Mouse (Mus musculus) adrenal gland, postnatal 36 days (tissue): ENCODE results near the gene Zfp978. TPM values are rescaled to one million over a fixed set of nuclear protein-coding genes. Genes with fewer than 3 reads are reported as not detected.
"Not testable (repeated sequence)": the region's sequence is repeated elsewhere in the genome, so short reads cannot be mapped to it uniquely, and the experiment has no call there.

ENCODE experiments used
- DNase-seq, 2 experiments: peaks; one replicate each; pipeline ENCODE4 v3.0.0; 2021; ENCODE audit warnings: mixed read lengths in 1 of 2
- total RNA-seq, 2 experiments: library from RNA; stranded (reverse); gene quantifications; 2 replicates each; pipeline ENCODE4 v1.2.3; 2021

The Zfp978 gene
- total RNA-seq, 2 experiments from 2014 or later, result 0.33 TPM; not detected in 1

DNA sequence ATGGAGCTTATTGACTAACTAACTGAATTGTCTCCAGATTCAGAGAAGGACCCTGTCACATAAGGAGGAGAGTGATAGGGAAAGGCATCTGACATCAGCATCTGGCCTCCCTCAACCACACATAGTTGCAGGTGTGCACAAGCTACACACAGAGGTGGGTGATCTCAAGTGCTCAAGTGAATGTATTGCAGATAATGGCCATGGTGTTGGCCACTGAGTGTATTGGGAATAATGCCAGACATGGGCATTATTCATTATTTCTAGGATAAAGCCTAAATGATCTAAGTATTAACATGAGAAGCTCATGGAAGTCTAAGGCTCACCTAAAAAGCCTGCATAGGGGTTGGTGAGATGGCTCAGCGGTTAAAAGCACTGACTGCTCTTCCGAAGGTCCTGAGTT is 10.6 kb upstream of the Zfp978 start:
- DNase-seq, result not testable (repeated sequence)

DNA sequence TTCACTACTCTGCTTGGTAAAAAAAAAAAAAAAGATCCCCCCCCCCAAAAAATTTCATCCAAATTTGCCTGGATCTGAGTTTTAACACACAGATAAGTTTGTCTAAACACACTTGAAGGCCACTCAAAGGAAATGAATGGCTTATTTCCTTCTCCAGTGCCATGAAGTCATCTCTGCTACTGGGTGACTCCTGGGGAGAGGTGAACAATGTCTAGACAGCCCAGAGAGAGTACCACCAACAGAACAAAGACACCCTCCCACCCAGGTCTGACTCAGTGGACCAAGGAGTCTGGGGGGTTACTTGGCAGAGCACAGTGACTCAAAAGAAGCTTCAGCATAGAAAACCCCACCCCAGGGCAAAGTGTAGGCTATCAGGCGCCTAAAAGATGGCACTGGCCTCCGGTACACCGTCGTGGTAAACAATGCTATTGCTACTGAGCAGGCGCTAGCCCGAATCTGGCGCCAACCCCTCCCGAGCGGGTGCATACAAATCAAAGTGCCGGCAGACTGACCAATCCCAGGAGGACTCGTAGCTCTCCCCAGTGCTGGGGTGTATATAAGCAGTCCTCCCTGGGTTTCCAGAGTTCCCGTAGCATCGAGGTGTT is 9.6 kb upstream of the Zfp978 start:
- not testable (repeated sequence) for DNase-seq

DNA sequence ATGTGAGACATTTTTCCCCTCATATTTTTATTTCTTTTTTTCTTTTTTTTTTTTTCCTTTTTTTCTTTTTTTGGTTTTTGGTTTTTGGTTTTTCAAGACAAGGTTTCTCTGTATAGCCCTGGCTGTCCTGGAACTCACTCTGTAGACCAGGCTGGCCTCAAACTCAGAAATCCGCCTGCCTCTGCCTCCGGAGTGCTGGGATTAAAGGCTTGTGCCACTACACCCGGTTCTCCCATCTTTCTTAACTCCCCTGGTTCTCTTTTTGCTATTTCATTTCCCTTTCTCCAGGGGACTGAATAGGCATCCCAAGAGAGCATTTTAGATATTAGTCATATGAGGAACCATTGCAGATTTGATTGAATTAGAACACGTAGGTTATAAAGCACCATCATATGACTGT is 7.5 kb upstream of the Zfp978 start:
- DNase-seq, result not testable (repeated sequence)

DNA sequence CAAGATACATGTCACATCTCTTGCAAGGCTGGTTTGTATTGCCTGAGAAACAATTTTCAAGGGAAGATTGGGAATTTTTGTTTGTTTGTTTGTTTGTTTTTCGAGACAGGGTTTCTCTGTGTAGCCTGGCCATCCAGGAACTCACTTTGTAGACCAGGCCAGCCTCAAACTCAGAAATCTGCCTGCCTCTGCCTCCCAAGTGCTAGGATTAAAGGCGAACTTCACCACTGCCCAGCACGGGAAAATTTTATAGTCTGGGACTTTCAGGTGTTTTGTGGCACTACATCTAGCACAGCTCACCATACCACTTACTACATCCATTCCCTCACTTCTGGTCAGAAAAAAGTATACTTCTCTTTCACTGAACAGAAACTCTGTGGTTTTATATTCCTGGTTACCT is 5.1 kb upstream of the Zfp978 start:
- DNase-seq, result not testable (repeated sequence)

DNA sequence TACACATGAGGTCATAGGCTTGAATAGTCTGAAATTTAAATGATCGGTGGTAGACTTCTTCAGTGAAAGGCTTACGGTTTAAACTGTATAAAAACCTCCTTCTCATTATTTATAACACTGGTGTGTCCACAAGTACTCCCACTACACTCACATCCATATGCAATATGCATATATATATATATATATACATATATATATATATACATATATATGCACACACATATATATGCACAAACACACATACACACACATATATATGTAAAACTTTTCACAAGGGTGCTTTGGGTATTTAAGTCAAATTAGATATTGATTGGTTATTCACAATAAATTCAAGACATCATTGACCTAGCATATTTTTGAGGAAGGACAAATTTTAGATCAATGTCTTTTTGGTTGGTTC is 3.9 kb upstream of the Zfp978 start:
- DNase-seq, result not testable (repeated sequence)

DNA sequence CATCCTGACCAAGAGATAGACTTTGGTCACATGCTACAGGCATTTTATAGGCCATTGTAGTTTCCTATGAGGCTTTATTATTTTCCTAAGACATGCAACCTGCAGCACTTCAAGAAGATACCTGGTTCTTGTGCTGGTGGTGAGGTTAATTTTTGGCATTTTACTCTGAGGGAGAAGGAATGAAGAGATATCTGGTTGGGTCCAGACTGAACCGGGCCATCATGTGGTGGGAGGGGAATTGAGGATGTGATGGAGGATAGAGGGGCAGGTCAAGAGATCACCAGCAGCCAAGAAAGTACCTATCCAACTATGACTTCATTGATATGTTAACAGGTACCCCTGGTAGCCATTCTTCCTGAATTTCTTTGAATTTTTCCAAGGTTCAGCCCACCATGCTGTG is 769 bp downstream of the Zfp978 start:
- not testable (repeated sequence) for DNase-seq

DNA sequence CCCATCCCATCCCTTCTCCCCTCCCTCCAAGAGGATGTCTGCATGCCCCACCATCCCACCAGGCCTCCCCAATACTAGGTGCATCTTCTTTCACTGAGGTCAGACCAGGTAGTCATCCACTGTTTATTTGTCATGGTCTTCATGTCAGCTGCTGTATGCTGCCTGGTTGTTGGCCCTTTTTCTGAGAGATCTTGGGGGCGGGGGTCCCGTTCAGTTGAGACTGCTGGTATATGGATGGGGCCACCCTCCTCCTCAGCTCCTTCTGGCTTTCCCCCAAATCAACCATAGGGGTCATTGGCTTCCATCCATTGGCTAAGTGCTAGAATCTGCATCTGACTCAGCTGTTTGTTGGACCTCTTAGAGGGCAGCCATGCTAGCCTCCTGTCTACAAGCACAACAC is 8.5 kb downstream of the Zfp978 start:
- DNase-seq, result not testable (repeated sequence)

DNA sequence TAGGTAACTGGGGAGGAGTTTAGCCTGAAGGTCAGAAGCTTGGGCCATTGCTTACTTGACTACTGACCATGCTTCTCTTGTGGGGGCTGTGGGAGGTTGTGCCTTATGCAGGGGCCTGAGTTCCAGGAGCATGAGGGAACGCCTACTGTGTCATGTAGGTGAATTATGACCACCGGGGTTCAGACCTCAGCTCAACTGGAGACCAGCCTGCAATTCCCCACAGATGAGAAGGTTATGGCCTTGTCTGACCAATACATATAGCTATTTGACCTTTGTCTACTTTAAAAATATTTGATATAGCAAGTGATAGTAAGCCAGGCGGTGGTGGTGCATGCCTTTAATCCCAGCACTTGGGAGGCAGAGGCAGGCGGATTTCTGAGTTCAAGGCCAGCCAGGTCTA is 22.1 kb downstream of the Zfp978 start:
- DNase-seq, result not testable (repeated sequence)

DNA sequence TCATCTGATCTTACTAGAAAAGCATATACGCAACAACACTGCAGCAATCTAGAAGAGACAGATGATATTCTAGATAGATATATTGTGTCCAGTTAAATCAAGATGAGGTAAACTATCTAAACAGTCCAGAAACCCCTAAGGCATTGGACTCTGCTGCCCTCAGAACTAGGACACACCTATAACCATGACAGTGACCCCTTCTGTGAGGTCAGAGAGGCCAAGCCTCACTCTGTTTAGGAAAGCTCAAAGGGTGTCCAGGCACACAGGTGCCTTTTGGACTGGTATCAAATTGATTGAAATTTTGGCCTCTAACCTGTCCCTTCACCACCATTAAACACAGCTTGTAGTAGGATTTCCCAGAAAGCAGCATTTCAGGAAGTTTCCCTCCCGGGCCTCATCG is 36.1 kb downstream of the Zfp978 start:
- DNase-seq, result not testable (repeated sequence)

DNA sequence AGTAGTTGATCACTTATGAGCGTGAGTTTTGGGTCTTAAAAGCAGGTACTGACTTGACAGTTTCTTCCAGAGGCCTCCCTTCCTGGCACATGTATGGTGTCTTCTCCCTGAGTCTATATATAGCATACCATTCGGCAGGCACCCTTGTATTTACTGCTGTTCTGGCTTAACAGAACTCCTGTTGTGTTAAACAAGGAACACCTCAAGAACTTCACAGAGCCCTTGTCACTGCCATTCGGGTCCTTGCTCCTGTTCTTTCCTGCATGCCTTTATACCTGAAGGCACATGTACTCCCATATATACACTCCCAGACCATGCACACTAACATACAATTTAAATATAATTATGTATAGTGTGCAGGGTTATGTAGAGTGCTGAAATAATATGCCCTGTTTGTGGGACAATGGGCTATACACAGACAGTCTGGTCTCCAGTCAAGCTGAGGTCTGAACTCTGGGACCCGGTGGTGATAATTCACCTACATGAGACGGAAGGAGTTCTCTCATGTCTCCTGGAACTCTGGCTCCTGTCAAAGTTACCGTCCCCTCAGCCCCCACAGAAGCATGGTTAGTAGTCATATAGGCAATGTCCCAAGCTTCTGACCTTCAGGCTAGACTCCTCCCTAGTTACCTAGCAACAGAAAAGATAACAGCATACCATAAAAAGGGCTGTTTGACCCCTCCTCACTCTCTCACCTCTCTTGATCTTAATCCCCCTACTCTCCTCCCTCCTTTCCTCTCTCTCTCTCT is 37.0 kb downstream of the Zfp978 start:
- DNase-seq, result not testable (repeated sequence)

DNA sequence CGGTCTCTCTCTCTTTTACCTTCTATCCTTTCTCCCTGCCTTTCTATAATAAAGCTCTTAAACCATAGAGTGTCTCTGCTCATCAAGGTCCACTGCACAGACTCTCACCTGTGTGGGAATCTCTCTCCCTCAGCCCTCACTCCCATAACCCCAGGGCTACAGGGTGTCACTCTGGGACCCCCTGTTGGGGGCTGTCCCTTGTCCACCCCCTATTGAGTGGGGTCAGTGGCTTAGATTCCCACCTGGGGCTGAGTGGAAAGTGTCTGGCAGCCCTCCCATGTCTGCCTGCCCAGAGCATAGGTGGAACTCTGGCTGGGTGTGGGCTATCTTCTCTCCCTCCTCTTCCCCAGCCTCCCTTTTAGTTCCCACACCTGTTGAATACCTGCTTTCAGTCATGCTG is 37.6 kb downstream of the Zfp978 start:
- DNase-seq, result not testable (repeated sequence)

DNA sequence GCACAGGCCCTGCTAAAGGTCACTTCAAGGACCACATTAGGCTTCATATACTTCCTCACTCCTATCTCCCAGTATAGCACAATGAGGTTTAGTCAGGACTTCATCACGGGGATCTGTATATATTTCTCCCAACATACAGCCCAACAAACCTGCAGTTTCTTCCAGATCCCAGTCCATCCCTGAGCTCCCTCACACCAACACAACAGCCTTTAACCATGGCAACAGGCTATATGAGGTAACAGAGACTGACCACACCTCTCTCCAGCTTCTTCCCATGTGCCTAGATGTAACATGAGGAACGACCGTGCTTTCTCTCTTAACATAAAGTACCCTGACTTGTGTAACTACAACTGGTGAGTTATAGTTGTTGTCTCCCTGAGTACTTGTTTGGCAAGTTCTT is 38.4 kb downstream of the Zfp978 start:
- DNase-seq, result not testable (repeated sequence)

DNA sequence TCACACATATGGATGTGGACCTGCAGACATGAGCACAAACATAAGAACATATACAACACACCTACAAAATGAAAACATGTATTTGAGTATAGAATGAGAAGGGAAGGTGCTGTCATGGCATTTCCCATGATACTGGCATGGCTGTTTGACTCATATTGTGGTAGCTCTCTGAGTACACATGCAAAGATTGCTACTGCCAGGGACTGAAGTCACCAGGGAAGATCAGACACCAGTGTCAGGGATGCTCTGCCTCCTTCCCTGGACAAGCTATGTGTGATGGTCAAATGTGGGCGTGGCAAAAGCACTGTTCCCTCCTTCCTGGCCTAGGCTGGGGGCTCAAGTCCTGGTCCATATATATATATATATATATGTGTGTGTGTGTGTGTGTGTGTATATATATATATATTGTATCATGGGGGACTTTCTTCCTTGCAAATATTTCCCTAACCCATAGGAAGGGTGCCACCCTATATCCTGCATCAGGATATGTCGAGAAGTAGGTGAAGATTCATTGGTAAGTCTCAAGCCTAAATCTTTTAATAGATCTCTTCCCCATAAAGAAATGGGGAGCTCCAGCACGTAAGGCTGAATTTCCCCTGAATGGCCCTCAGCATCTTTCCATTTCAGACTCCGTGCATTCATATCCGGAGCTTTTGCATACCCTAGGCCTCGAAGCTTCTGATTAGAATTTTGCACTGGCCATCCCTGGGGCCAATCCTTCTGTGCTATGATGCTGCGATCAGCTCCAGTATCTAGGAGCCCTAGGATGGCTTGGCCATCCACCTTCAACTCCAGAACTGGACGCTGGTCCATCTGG is 39.1 kb downstream of the Zfp978 start:
- DNase-seq, result not testable (repeated sequence)

DNA sequence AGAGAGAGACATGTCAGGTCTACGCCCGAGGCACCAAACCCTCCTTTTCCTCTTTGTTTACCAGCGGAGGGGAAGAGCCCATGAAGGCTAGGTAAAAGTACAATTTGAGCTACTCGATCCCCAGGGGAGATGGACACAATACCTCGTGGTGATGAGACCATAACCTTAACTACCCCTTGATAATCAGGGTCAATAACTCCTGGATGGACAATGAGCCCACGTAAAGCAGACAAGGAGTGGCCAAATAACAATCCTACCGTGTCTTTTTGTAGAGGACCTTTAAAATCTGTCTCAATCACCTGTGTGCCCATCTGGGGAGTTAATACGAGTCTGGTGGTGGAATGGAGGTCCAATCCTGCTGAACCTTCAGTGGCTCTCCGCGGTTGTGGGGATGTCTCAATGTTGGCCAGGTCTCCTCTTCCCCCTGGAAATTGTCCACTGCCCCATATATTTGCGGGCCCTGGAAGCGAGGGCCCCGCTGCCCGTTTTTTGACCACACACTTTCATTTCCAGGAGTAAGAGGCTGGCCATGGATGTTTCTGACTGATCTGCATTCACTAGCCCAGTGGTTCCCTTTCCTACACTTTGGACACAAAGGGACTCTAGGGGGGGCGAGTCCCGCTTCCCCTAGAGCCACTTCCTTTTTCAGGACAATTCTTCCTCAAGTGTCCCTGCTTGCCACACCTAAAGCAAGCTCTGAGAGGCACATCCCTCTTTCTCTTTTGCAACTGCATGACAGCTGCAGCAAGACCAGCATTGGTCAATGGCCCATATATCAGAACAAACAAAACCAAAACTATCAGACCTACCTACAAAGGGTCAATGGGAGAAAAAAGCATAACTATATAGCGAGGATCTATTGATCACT is 40.0 kb downstream of the Zfp978 start:
- DNase-seq, result not testable (repeated sequence)

DNA sequence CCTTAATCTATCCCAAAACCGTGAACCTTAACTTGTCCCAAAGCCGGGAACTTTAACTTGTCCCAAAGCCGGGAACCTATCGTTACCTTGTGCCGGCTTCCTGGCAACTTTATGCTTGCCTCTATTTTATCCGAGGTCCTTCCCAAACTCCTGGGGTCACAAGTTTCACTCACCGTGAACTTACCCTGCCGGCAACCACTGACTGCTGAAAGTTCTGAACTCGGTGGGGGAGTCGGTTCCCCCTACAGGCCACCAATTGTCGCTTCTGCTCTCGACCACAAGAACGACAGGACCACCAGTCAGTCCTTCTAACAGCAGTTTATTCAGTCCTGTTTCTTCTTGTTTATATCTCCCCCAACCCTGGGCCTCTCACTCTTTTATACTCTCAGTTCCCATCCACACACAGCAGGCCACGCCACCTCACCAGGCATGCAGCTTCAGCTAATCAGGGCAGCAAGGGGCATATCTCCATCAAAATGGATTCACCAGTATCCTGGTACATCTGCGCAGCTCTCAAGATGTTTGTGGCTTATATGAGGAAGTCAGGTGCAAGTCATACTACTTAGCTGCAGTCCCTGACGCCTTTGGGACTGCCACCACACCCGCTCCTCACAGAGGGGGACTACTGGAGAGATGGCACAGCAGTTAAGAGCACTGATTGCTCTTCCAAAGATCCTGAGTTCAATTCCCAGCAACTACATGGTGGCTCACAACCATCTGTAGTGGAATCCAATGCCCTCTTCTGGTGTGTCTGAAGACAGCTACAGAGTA is 40.8 kb downstream of the Zfp978 start:
- DNase-seq, result not testable (repeated sequence)

DNA sequence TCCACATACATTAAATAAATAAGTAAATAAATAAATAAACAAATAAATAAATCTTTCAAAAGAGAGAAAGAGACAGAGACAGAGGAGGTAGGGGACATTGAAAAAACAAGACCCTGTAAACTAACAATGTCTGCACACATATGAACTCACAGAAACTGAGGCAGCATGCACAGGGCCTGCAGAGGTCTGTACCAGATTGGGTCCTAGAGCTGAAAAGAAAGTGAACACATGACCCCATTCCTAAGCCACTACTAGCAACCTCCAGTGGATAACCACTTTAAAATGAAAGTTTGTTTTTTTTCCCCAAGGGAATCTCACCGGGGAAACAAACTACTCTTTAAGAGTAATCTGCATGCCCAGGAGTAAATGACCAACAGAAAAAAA is 41.4 kb downstream of the Zfp978 start:
- DNase-seq, result not testable (repeated sequence)

DNA sequence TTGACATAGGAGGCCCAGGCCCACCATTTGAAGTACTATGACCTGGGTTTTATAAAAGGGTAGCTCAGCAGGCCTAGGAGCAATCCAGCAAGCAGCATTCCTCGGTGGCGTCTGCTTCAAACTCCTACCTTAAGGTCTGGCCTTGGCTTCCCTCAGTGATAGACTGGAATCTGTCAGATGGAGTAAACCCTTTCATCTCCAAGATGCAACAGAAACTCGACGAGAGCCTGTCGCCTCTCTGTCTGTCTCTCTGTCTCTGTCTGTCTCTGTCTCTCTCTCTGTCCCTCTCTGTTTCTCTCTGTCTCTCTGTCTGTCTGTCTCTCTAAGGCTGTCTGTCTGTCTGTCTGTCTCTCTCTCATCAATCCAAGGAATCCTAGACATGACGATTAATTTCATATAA is 42.4 kb downstream of the Zfp978 start:
- not testable (repeated sequence) for DNase-seq

DNA sequence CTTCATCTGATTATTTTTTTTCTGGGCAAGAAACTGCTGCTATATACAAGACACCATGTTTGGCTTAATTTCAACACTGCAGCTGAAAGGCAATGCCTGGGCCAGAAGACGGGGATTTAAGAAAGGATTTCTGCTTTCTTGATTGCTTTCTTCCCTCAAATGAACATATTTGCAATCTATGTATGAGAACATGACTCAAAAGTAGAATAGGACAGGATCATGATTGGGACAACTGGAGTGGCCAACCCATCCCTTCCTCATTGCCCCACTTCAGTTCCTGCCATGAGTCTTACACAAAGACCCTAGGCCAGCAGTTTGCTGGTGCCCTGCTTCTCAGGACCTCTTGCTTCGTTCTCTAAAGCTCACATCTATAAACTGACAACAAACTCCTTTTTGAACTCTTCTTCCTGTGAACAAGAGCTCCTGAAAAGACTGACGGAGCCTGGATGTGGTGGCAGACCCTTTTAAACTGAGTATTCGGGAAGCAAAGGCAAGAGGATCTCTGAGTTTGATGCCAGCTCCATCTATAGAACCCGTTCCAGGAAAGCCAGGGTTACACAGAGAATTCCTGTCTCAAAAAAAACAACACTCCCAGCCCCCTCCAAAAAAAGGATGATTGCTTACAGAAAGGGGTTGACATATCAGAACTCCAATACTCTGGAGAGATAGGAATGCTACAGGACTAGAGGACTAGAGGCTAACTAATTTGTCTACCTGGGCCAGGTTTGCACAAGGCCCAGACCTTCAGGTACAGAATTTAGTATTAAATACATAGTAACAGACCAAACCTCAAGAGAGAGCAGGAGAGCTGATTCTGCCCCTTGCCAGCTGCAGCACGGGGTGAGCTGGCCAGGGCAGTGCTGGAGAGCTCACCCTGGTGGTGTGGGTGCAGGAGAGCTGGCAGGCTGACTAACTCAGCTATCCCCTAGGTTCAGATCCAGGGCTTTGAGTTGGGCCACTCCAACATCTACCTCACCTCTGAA is 43.1 kb downstream of the Zfp978 start:
- DNase-seq, result not testable (repeated sequence)

DNA sequence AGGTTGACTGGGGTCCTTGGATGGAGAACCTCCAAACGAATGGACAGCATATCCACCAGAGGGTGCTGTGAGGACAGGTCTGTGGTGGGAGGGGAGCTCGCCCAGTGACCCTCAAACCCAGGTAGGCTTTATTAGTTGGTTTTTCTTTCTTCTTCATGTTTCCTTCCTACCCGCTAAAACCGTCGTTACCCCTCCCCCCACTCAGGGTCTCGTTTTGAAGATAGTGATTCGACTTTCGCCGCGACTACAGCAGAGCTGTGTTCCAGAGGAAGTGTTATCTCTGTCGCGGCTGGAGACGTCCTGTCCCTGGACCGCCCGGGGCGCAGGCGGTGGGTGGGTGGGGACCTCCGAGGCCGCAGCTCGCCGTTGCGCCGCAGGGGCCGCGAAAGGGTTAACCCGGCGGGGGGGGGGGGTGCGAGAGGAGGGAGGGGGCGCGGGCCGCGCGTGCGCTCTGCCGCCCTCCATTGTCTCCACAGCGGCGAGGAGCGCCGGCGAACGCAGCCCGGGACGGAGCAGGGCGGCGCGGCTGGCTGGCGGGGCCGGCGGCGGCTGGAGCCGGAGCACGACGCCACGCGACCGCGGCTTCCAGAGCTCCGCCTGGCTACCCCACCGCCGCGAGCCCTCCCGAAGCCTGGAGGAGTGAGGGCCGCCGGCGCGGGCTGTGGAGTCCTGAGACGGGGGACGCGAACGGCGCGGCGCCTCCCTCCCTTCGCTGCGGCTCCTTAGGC is 45.8 kb downstream of the Zfp978 start:
- peak; percentile 31 to 58 for DNase-seq
